Mouse (Mus musculus) megakaryocyte, adult 5-6 weeks (primary cell): ENCODE data around the gene Vmn1r35. TPM values are rescaled to one million over a fixed set of nuclear protein-coding genes. Genes with fewer than 3 reads are reported as not detected.
"Not testable (repeated sequence)": the region's sequence is repeated elsewhere in the genome, so short reads cannot be mapped to it uniquely, and the experiment has no call there.

Source experiments
- ATAC-seq: 2 replicates; pipeline ENCODE4 v1.8.0; 2016; ENCODE audit warnings: mild to moderate bottlenecking, inconsistent platforms; ENCODE audit not compliant: poor library complexity, severe bottlenecking
- total RNA-seq, 2 experiments: library from RNA; stranded (forward) in 1 of 2; stranded (reverse) in 1 of 2; fragments of 153-499, 151-499 nt in 1 of 2; fragments of 221-1000, 200-1000 nt in 1 of 2; gene quantifications; 2 replicates each; pipeline versions ENCODE4 v1.2.3 to v1.2.4; 2015 to 2017

Vmn1r35 gene
- not detected in 2 replicates for total RNA-seq (2015)
- not detected in 2 replicates for total RNA-seq (2017)

DNA sequence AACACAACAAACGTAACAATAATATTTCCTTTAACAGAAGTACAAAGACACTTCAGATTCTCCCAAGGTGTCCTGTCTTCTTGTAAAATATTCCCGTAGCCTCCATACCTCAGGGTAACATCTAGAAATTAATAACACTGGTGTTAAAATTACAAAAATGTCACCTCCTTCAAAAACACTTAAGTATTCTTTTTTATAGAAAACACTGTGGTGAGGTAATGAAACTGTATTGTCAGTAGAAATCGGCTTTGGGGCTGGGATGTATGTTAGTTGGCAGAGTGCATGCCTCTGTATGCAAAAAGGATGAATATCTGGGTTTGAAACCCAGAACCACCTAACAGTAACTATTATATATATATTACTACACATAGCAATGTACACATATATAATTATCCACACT lies at the start of gene Vmn1r35:
Vmn1r35 (minus strand) TSS at position 101 of the 400 bp plus-strand sequence.
- ATAC-seq = no peak

DNA sequence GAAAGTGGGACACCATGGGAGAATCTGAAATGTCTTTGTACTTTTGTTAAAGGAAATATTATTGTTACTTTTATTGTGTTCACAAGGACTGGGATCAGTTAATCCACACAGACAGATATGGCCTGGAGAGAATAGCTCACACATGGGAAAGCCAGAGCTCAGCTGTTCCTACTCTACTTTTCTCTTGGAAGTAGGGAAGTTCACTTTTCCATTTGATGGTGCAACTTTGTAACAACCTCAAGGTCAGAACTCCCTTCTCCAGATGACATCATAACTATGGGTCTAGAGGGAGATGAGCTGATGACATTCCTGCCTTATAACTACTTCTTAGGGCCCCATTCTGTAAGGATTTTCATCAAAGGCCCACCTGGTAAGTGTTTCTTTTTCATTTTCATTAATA lies 43.4 kb upstream of the Vmn1r35 start, which contains the start of gene Vmn1r37:
Vmn1r37 (plus strand) TSS at position 301 of the 400 bp plus-strand sequence.
- ATAC-seq = not testable (repeated sequence)

DNA sequence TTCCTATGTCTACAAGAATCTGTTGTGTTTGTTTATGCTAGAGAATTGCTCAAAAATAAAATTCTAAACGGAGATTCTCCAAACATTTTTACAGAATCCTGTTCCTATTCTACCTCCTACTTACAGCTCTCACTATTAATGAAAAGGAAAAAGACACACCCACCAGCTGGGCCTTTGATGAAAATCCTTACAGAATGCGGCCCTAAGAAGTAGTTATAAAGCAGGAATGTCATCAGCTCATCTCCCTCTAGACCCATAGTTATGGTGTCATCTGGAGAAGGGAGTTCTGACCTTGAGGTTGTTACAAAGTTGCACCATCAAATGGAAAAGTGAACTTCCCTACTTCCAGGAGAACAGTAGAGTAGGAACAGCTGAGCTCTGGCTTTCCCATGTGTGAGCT lies 33.4 kb upstream of the Vmn1r35 start, which contains the start of gene Vmn1r36:
Vmn1r36 (minus strand) TSS at position 101 of the 400 bp plus-strand sequence.
- not testable (repeated sequence) for ATAC-seq

DNA sequence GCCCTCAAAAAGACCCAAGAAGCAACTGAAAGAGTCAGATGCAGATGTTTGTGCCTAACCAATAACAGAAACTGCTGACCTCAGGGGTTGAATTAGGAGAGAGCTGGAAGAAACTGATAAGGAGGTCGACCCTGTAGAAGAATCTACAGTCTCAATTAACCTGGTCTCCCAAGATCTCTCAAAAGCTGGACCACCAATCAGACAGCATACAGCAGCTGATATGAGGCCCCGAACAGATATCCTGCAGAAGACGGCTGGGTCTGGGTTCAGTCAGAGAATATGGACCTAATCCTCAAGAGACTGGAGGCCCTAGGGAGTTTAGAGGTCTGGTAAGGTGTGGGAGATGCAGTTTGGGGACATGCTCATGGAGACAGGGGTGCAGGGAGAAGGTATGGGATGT lies 28.1 kb upstream of the Vmn1r35 start:
- no peak for ATAC-seq

DNA sequence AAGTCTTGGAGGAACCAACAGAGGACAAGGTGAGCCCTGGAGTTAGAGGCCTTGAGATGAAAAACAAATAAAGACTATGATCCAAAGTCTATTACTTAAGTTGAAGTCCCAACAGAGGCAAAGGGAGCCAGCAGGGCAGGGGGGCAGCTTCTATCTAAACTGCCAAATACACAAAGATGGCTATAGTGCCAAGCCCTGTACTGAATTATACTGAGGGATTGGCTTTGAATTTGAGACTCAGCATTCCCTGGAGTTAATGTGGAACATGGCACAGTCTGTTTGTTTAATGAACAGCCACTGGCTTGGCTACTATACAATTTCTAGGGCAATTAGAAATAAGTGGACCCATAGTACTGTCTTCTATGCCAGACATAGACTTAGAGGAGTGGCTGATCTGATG lies 23.2 kb upstream of the Vmn1r35 start:
- ATAC-seq = no peak

DNA sequence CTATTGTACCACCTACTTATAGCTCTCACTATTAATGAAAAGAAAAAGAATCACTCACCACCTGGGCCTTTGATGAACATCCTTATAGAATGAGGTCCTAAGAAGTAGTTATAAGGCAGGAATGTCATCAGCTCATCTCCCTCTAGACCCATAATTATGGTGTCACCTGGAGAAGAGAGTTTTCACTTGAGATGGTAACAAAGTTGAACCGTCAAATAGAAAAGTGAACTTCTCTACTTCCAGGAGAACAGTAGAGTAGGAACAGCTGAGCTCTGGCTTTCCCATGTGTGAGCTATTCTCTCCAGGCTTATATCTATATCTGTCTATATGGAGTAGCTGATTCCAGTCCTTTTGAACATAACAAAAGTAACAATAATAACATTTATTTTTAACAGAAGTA lies 41.9 kb downstream of the Vmn1r35 start, which contains the start of gene Vmn1r34:
Vmn1r34 (minus strand) TSS at position 101 of the 400 bp plus-strand sequence.
- no peak for ATAC-seq

Other genes with a start within 250 kb of the Vmn1r35 start
- 156 and 172 TPM in 2 replicates for gene Mad2l1, start 150.5 kb downstream of the Vmn1r35 start, total RNA-seq (2015)
- 112 and 113 TPM in 2 replicates for gene Mad2l1, start 150.5 kb downstream of the Vmn1r35 start, total RNA-seq (2017)
- gene Vmn1r32, start 125.8 kb downstream of the Vmn1r35 start, total RNA-seq (2015) = not detected in 2 replicates
- not detected in 2 replicates for gene Vmn1r32, start 125.8 kb downstream of the Vmn1r35 start, total RNA-seq (2017)
- not detected in 2 replicates for gene Vmn1r33, start 67.6 kb downstream of the Vmn1r35 start, total RNA-seq (2015)
- not detected in 2 replicates for gene Vmn1r33, start 67.6 kb downstream of the Vmn1r35 start, total RNA-seq (2017)
- gene Vmn1r34, start 42.0 kb downstream of the Vmn1r35 start, total RNA-seq (2015) = not detected in 2 replicates
- not detected in 2 replicates for gene Vmn1r34, start 42.0 kb downstream of the Vmn1r35 start, total RNA-seq (2017)
- not detected in 2 replicates for gene Vmn1r36, start 33.3 kb upstream of the Vmn1r35 start, total RNA-seq (2015)
- gene Vmn1r36, start 33.3 kb upstream of the Vmn1r35 start, total RNA-seq (2017) = not detected in 2 replicates
- gene Vmn1r37, start 43.5 kb upstream of the Vmn1r35 start, total RNA-seq (2015) = not detected in 2 replicates
- not detected in 2 replicates for gene Vmn1r37, start 43.5 kb upstream of the Vmn1r35 start, total RNA-seq (2017)
- not detected in 2 replicates for gene Vmn1r38, start 96.7 kb upstream of the Vmn1r35 start, total RNA-seq (2015)
- not detected in 2 replicates for gene Vmn1r38, start 96.7 kb upstream of the Vmn1r35 start, total RNA-seq (2017)
- gene Vmn1r39, start 124.7 kb upstream of the Vmn1r35 start, total RNA-seq (2015) = not detected in 2 replicates
- gene Vmn1r39, start 124.7 kb upstream of the Vmn1r35 start, total RNA-seq (2017) = not detected in 2 replicates
- 61.0 and 78.1 TPM in 2 replicates for gene Gng12, start 210.5 kb upstream of the Vmn1r35 start, total RNA-seq (2015)
- 42.9 and 63.5 TPM in 2 replicates for gene Gng12, start 210.5 kb upstream of the Vmn1r35 start, total RNA-seq (2017)